Mouse (Mus musculus) spleen, adult 2 months (tissue): Measurements from ENCODE around the gene Kcnh5. TPM values are rescaled to one million over a fixed set of nuclear protein-coding genes. Genes with fewer than 3 reads are reported as not detected.

Experiments
- DNase-seq, 2 experiments: peaks; one replicate each; pipeline versions ENCODE4 v3.0.0 to v3.0.0-alpha.2; 2012 to 2021; ENCODE audit warnings: low spot score in 2 of 2, low read depth in 1 of 2
- H3K27ac ChIP-seq: fragments of 200-500 bp; 2 replicates; pipeline ENCODE4 v1.5.1; 2012; ENCODE audit warnings: low read length, inconsistent platforms; ENCODE audit not compliant: insufficient read depth
- H3K27me3 ChIP-seq: fragments of 200-500 bp; 2 replicates; pipeline ENCODE4 v1.6.1; 2012; ENCODE audit warnings: mild to moderate bottlenecking, moderate library complexity, low read length, inconsistent platforms; ENCODE audit not compliant: control insufficient read depth, insufficient read depth
- H3K36me3 ChIP-seq: fragments of 200-500 bp; 2 replicates; pipeline ENCODE4 v1.6.1; 2012; ENCODE audit warnings: mild to moderate bottlenecking, low read length, inconsistent platforms; ENCODE audit not compliant: control insufficient read depth, insufficient read depth
- H3K4me1 ChIP-seq: fragments of 200-500 bp; 2 replicates; pipeline ENCODE4 v1.6.1; 2011; ENCODE audit warnings: inconsistent platforms; ENCODE audit not compliant: control insufficient read depth, insufficient read depth, insufficient read length
- H3K4me3 ChIP-seq: fragments of 200-500 bp; 2 replicates; pipeline ENCODE4 v1.5.1; 2011; ENCODE audit warnings: mild to moderate bottlenecking, inconsistent platforms; ENCODE audit not compliant: insufficient read depth, insufficient read length; ENCODE audit errors: extremely low read depth
- CTCF ChIP-seq: fragments of 200-500 bp; IDR thresholded peaks from 2 replicates; pipeline ENCODE4 v1.5.1; 2011; ENCODE audit warnings: mild to moderate bottlenecking, inconsistent platforms; ENCODE audit not compliant: insufficient read depth, insufficient read length, insufficient replicate concordance; ENCODE audit errors: extremely low read depth
- POLR2A ChIP-seq: fragments of 200-500 bp; IDR thresholded peaks from 2 replicates; pipeline ENCODE4 v1.6.1; 2011; ENCODE audit warnings: low read depth, low read length, inconsistent platforms
- WGBS: fragments of 180-500 bp; shearing (Covaris S2); methylation state at CpG from one replicate; pipeline ENCODE4 v1.1.7; 2018; 5-methylcytosine and 5-hydroxymethylcytosine counted together
- polyA plus RNA-seq: library from polyadenylated mRNA; depleted of rRNA; stranded (reverse); fragments of >200 nt; gene quantifications from 2 replicates; pipeline ENCODE4 v1.2.3, GENCODE M21; 2012; rRNA removed

The Kcnh5 gene
- polyA plus RNA-seq, 1 experiment: not detected

DNA sequence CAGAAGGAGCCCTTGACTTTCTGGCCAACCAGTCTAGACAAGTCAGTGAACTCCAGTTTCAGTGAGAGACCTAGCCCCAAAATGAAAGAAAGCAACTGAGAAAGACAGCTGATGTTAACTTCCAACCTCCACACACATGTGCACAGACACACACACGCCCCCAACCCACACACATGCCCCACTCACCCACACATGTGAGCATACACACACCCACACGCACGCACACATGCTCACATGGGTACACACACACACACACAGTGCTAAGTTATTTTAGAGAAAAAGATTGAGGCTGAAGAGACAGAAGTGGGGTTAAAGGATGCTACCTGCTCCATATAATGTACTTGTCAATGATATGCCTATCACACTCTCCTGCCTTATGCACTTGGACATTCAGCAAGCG lies 327.2 kb downstream of the Kcnh5 start:
- TF ChIP-seq CTCF (no peak), POLR2A (no peak)
- Histone ChIP-seq H3K27me3 (no peaks in the 10 kb centered on the region), H3K27ac (no peak overlapping the region), H3K36me3 (no peaks in the 10 kb centered on the region), H3K4me1 (no peaks in the 10 kb centered on the region), H3K4me3 (no peak overlapping the region)
- DNase-seq: no peak
- WGBS: 81% methylated on average over 4 of the region's 4 CpGs

- no peaks in the 10 kb centered on the region for H3K4me1 ChIP-seq
- TF ChIP-seq CTCF (no peak), POLR2A (no peak)
- no peak for DNase-seq
- H3K27ac ChIP-seq: no peak overlapping the region
- 87% methylated on average over 12 of the region's 12 CpGs for WGBS
- H3K4me3 ChIP-seq: no peak overlapping the region
- H3K27me3 ChIP-seq: no peaks in the 10 kb centered on the region
- H3K36me3 ChIP-seq: no peaks in the 10 kb centered on the region
Observed at GRCm38 (mm10) chr12:74848611-74849347, 328.4 kb downstream of the Kcnh5 start.

Other genes with a start within 250 kb of the Kcnh5 start
- 8.7 and 11.3 TPM in 2 replicates for gene Rhoj, start 131.0 kb upstream of the Kcnh5 start, polyA plus RNA-seq
- not detected in 2 replicates for gene Gphb5, start 239.4 kb upstream of the Kcnh5 start, polyA plus RNA-seq